Mouse (Mus musculus): ENCODE data around the gene Trim28. TPM values are rescaled to one million over a fixed set of nuclear protein-coding genes. Genes with fewer than 3 reads are reported as not detected.
A peak's percentile ranks its signal among the peaks of the same experiment; 100 is the strongest.

Gene Trim28
- total and polyA plus RNA-seq, 3 experiments, result 104 to 1,160 (median 702) TPM

DNA sequence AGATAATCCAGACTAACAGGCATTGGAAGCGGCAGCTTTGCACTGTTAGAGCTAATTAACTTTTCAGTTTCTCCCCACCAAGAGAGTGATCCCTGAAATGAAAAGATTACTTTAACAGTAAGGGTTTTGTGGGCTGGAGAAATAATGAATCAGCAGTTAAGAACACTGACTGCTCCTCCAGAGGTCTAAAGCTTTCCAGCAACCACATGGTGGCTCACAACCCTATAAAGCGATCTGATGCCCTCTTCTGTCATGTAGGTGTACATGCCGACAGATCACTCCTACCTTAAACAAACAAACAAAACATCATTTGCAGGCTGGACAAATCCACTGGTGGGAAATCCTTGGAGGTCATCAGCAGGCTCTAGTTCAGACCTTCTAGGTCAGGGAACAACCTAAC lies 44.0 kb upstream of the Trim28 start (continued):
- TF ChIP-seq MAFK (IDR thresholded peaks at IDR 0.05; ENCODE audit: borderline replicate concordance, low read depth, low read length), result peak; percentile 64; the same call in 1 of the 2 replicates

DNA sequence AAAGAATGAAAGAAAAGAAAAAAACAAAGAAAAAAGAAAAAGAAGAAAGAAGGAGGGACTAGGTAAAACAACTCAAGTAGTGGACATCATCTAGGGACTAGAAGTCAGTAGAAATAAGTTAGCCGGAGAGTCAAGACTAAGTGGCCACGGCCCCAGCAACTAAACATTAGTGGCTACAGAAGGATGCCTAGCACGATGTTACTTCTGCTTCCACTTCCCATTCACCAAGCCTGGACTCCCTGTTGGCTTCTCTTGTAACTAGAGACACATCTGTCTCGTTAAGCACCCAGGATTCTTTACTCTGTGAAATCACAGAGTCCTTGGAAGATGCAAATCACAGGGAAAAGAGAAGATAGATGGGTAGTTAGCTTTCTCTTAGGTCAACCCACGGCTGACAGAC lies 41.4 kb upstream of the Trim28 start:
- H3K36me3 ChIP-seq (ENCODE audit: control insufficient read depth in 1 of 2, insufficient read depth in 2 of 2, low read length in 2 of 2), result peaks cover 0 to 11% of the 10 kb centered on the region in 2 experiments; a peak in 2 of 4 replicates
- H3K27me3 ChIP-seq (ENCODE audit: control insufficient read depth in 1 of 2, insufficient read depth in 2 of 2, low read length in 2 of 2), result no peaks in the 10 kb centered on the region
- no peaks in the 10 kb centered on the region; the same call in 1 of the 2 replicates for H3K79me2 ChIP-seq (ENCODE audit: control insufficient read depth, insufficient read depth, low read length, poor library complexity)
- H3K4me1 ChIP-seq (ENCODE audit: control insufficient read depth in 1 of 2, insufficient read depth in 2 of 2, low read length in 2 of 2), result peaks cover 0 to 5% of the 10 kb centered on the region in 2 experiments
- H3K9me3 ChIP-seq (replicated peaks; ENCODE audit: insufficient read depth, low read length), result no peaks in the 10 kb centered on the region
- peak; percentile 78 for DNase-seq (ENCODE audit: low read depth, low spot score)
- peak overlapping the region; percentile 31 to 60 for H3K4me3 ChIP-seq (ENCODE audit: control insufficient read depth in 1 of 2, insufficient read depth in 1 of 2, low read depth in 2 of 2, low read length in 2 of 2)
- H3K9ac ChIP-seq (ENCODE audit: control insufficient read depth, low read depth, low read length, poor library complexity, severe bottlenecking), result peak overlapping the region; percentile 62
- H3K27ac ChIP-seq (ENCODE audit: control insufficient read depth, low read depth, low read length), result no peak overlapping the region
- no peak for TF ChIP-seq HCFC1 (IDR thresholded peaks at IDR 0.05; ENCODE audit: low read depth, low read length)
- peak; percentile 33; the same call in 1 of the 2 replicates for TF ChIP-seq MXI1 (IDR thresholded peaks at IDR 0.05; ENCODE audit: low read depth, low read length)

DNA sequence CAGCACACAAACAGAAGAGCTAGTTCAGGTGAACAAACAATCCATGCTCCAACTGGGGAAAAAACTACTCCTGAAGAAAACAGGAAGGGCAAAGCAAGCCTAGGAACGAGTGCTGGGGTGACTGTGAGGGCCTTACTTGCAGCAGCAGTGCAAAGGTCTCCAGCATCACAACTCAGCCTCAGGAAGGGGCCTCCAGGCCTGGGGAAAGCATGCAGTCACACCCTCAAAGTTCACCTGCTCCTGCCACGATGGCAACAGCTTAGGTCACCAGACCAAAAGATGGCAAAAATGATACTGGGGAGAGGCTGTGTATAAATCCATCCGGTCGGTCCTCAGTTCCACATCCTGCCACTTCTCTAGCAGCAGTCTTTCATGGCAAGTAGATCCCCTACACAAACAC lies 40.0 kb upstream of the Trim28 start:
- H3K27me3 ChIP-seq (ENCODE audit: control insufficient read depth in 1 of 2, insufficient read depth in 2 of 2, low read length in 2 of 2), result no peaks in the 10 kb centered on the region
- peaks cover 0 to 12% of the 10 kb centered on the region in 2 experiments; a peak in 2 of 4 replicates for H3K36me3 ChIP-seq (ENCODE audit: control insufficient read depth in 1 of 2, insufficient read depth in 2 of 2, low read length in 2 of 2)
- H3K27ac ChIP-seq (ENCODE audit: control insufficient read depth, low read depth, low read length), result no peak overlapping the region
- DNase-seq (ENCODE audit: low read depth, low spot score), result no peak
- no peaks in the 10 kb centered on the region; the same call in 1 of the 2 replicates for H3K79me2 ChIP-seq (ENCODE audit: control insufficient read depth, insufficient read depth, low read length, poor library complexity)
- no peak overlapping the region for H3K4me3 ChIP-seq (ENCODE audit: control insufficient read depth in 1 of 2, insufficient read depth in 1 of 2, low read depth in 2 of 2, low read length in 2 of 2)
- no peak overlapping the region for H3K9ac ChIP-seq (ENCODE audit: control insufficient read depth, low read depth, low read length, poor library complexity, severe bottlenecking)
- no peak for TF ChIP-seq CTCF (IDR thresholded peaks at IDR 0.05 in 2 of 3, conservative IDR thresholded peaks at IDR 0.05 in 1 of 3; ENCODE audit: control insufficient read depth in 1 of 3, insufficient read depth in 1 of 3, low read depth in 2 of 3, low read length in 3 of 3, poor library complexity in 1 of 3, severe bottlenecking in 1 of 3)
- TF ChIP-seq UBTF (IDR thresholded peaks at IDR 0.05; ENCODE audit: borderline replicate concordance, insufficient read depth, low read depth, low read length), result no peak
- no peak for TF ChIP-seq EP300 (IDR thresholded peaks at IDR 0.05; ENCODE audit: low read depth in 1 of 2, low read length in 2 of 2)
- peaks cover 0 to 8% of the 10 kb centered on the region in 2 experiments for H3K4me1 ChIP-seq (ENCODE audit: control insufficient read depth in 1 of 2, insufficient read depth in 2 of 2, low read length in 2 of 2)
- H3K9me3 ChIP-seq (replicated peaks; ENCODE audit: insufficient read depth, low read length), result no peaks in the 10 kb centered on the region

DNA sequence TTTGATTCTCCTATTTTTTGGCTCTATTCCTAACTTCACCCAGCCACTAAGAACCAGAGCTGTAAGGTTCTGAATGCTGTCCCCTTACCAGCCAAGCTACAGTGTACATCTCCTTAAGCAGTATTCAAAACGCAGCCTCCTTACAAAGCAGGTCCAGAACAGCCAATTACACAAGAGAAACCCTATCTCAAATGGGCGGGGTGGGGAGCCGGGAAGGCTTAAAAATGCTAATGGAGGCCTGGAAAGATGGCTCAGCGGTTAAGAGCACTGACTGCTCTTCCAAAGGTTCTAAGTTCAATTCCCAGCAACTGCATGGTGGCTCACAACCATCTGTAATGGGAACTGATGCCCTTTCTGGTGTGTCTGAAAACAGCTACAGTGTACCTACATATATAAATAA lies 39.2 kb upstream of the Trim28 start:
- H3K9me3 ChIP-seq (replicated peaks; ENCODE audit: insufficient read depth, low read length), result no peaks in the 10 kb centered on the region
- no peaks in the 10 kb centered on the region; the same call in 1 of the 2 replicates for H3K79me2 ChIP-seq (ENCODE audit: control insufficient read depth, insufficient read depth, low read length, poor library complexity)
- H3K27me3 ChIP-seq (ENCODE audit: control insufficient read depth in 1 of 2, insufficient read depth in 2 of 2, low read length in 2 of 2), result no peaks in the 10 kb centered on the region
- DNase-seq (ENCODE audit: low read depth, low spot score), result peak; percentile 62
- H3K9ac ChIP-seq (ENCODE audit: control insufficient read depth, low read depth, low read length, poor library complexity, severe bottlenecking), result no peak overlapping the region
- peaks cover 0 to 13% of the 10 kb centered on the region in 2 experiments for H3K4me1 ChIP-seq (ENCODE audit: control insufficient read depth in 1 of 2, insufficient read depth in 2 of 2, low read length in 2 of 2)
- H3K27ac ChIP-seq (ENCODE audit: control insufficient read depth, low read depth, low read length), result no peak overlapping the region
- TF ChIP-seq TBP (IDR thresholded peaks at IDR 0.05; ENCODE audit: low read depth, low read length) (peak; percentile 95), NELFE (IDR thresholded peaks at IDR 0.05; ENCODE audit: low read depth, low read length) (no peak)
- peaks cover 0 to 11% of the 10 kb centered on the region in 2 experiments; a peak in 2 of 4 replicates for H3K36me3 ChIP-seq (ENCODE audit: control insufficient read depth in 1 of 2, insufficient read depth in 2 of 2, low read length in 2 of 2)
- no peak overlapping the region for H3K4me3 ChIP-seq (ENCODE audit: control insufficient read depth in 1 of 2, insufficient read depth in 1 of 2, low read depth in 2 of 2, low read length in 2 of 2)

Data from MEL (cell line).